Mouse (Mus musculus): Measurements from ENCODE around the gene Esrrb. TPM values are rescaled to one million over a fixed set of nuclear protein-coding genes. Genes with fewer than 3 reads are reported as not detected.

Esrrb gene
- polyA plus RNA-seq, 1 experiment from 2014 or later: 0.42 TPM

DNA sequence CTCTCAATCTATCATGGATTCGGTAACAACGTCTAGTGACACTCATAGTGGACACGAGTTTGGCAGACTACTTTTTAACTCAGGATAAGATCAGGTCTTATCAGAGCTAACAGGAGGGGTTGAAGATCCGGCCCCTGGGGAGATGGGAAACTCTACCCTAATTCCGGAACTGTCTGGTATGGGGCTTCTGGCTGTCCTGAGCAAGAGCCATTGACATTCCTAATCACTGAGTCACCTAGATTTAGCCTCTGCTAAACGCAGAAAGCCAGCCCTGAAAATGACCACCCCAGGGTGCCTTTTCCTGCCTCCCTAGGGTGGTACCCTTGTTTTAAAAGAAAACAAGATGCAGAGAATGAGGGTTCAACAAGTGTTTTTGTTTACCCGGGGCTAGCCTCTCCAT, 34.4 kb downstream of the Esrrb start:
- no peaks in the 10 kb centered on the region for H3K27me3 ChIP-seq (replicated peaks; ENCODE audit: control insufficient read depth, insufficient read depth, low read length)
- H3K4me3 ChIP-seq (ENCODE audit: low read depth, low read length): no peak overlapping the region
- no peaks in the 10 kb centered on the region for H3K36me3 ChIP-seq (ENCODE audit: control insufficient read depth, insufficient read depth)
- 42% methylated on average over 7 of the region's 7 CpGs for WGBS
- H3K4me2 ChIP-seq (replicated peaks; ENCODE audit: low read depth): no peak overlapping the region
- H3K9me3 ChIP-seq (ENCODE audit: control insufficient read depth): no peaks in the 10 kb centered on the region
- no peak overlapping the region for H3K9ac ChIP-seq (ENCODE audit: low read depth, low read length)
- no peak for TF ChIP-seq CTCF (IDR thresholded peaks at IDR 0.05; ENCODE audit: low read depth)
- H3K4me1 ChIP-seq (replicated peaks; ENCODE audit: control insufficient read depth, insufficient read depth, low read length): no peaks in the 10 kb centered on the region
- no peak for ATAC-seq
- H3K27ac ChIP-seq (ENCODE audit: low read depth, low read length): no peak overlapping the region

- WGBS: 15% methylated on average over 8 of the region's 8 CpGs
- TF ChIP-seq CTCF (IDR thresholded peaks at IDR 0.05; ENCODE audit: low read depth): no peak
- H3K4me1 ChIP-seq (replicated peaks; ENCODE audit: control insufficient read depth, insufficient read depth, low read length): no peaks in the 10 kb centered on the region
Measured at GRCm38 (mm10) chr12:86398762-86399161, 37.8 kb downstream of the Esrrb start.

GRCm38 (mm10) chr12:86402718-86403117, 41.8 kb downstream of the Esrrb start:
- H3K27ac ChIP-seq (ENCODE audit: low read depth, low read length): no peak overlapping the region
- peak; percentile 91 for TF ChIP-seq CTCF (IDR thresholded peaks at IDR 0.05; ENCODE audit: low read depth)
- 7% methylated on average over 21 of the region's 21 CpGs for WGBS
- no peaks in the 10 kb centered on the region for H3K4me1 ChIP-seq (replicated peaks; ENCODE audit: control insufficient read depth, insufficient read depth, low read length)
- no peaks in the 10 kb centered on the region for H3K9me3 ChIP-seq (ENCODE audit: control insufficient read depth)
- peak overlapping the region; percentile 58 for H3K4me2 ChIP-seq (replicated peaks; ENCODE audit: low read depth)
- H3K27me3 ChIP-seq (replicated peaks; ENCODE audit: control insufficient read depth, insufficient read depth, low read length): peaks cover 10% of the 10 kb centered on the region; the same call in 1 of the 2 replicates
- H3K36me3 ChIP-seq (ENCODE audit: control insufficient read depth, insufficient read depth): no peaks in the 10 kb centered on the region
- H3K4me3 ChIP-seq (ENCODE audit: low read depth, low read length): peak overlapping the region; percentile 25
- no peak overlapping the region for H3K9ac ChIP-seq (ENCODE audit: low read depth, low read length)
- no peak for ATAC-seq

More at GRCm38 (mm10) chr12:86398762-86399161, 37.8 kb downstream of the Esrrb start:
- H3K27ac ChIP-seq (ENCODE audit: low read depth, low read length): no peak overlapping the region
- H3K4me3 ChIP-seq (ENCODE audit: low read depth, low read length): no peak overlapping the region
- no peak overlapping the region for H3K9ac ChIP-seq (ENCODE audit: low read depth, low read length)
- H3K4me2 ChIP-seq (replicated peaks; ENCODE audit: low read depth): no peak overlapping the region
- H3K36me3 ChIP-seq (ENCODE audit: control insufficient read depth, insufficient read depth): no peaks in the 10 kb centered on the region
- ATAC-seq: no peak
- H3K9me3 ChIP-seq (ENCODE audit: control insufficient read depth): no peaks in the 10 kb centered on the region
- peaks cover 7% of the 10 kb centered on the region; the same call in 1 of the 2 replicates for H3K27me3 ChIP-seq (replicated peaks; ENCODE audit: control insufficient read depth, insufficient read depth, low read length)

DNA sequence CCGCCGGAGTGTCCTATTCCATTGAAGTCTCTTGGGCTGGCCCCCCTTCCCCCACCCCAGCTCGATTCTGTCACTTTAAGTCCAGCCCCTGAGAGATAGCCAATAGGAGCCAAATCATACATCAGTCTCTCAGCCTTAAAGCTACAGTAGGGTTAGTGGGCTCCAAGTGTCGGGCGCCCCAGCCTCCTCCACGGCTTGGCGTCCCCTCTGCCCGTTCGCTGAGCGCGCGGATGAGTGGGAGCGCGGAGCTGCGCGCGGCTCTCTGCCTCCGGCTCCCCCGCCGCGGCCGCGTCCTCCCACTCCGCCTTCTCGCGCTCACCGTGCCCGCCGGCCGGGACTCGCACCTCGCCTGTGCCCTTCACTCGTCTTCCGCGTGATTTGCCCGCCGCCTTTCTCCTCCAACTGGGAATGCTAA, 60.6 kb downstream of the Esrrb start:
- peak overlapping the region; percentile 69 for H3K4me2 ChIP-seq (replicated peaks; ENCODE audit: low read depth)
- H3K9ac ChIP-seq (ENCODE audit: low read depth, low read length): no peak overlapping the region
- H3K36me3 ChIP-seq (ENCODE audit: control insufficient read depth, insufficient read depth): no peaks in the 10 kb centered on the region
- WGBS: under 1% methylated on average over 37 of the region's 37 CpGs
- H3K9me3 ChIP-seq (ENCODE audit: control insufficient read depth): no peaks in the 10 kb centered on the region
- no peak overlapping the region for H3K27ac ChIP-seq (ENCODE audit: low read depth, low read length)
- TF ChIP-seq CTCF (IDR thresholded peaks at IDR 0.05; ENCODE audit: low read depth): no peak
- peaks cover 64% of the 10 kb centered on the region for H3K27me3 ChIP-seq (replicated peaks; ENCODE audit: control insufficient read depth, insufficient read depth, low read length)
- H3K4me1 ChIP-seq (replicated peaks; ENCODE audit: control insufficient read depth, insufficient read depth, low read length): 0 out of 2 replicates have a peak, but pooled peaks cover 5% of the 10 kb centered on the region
- no peak for ATAC-seq
- peak overlapping the region; percentile 40 for H3K4me3 ChIP-seq (ENCODE audit: low read depth, low read length)

DNA sequence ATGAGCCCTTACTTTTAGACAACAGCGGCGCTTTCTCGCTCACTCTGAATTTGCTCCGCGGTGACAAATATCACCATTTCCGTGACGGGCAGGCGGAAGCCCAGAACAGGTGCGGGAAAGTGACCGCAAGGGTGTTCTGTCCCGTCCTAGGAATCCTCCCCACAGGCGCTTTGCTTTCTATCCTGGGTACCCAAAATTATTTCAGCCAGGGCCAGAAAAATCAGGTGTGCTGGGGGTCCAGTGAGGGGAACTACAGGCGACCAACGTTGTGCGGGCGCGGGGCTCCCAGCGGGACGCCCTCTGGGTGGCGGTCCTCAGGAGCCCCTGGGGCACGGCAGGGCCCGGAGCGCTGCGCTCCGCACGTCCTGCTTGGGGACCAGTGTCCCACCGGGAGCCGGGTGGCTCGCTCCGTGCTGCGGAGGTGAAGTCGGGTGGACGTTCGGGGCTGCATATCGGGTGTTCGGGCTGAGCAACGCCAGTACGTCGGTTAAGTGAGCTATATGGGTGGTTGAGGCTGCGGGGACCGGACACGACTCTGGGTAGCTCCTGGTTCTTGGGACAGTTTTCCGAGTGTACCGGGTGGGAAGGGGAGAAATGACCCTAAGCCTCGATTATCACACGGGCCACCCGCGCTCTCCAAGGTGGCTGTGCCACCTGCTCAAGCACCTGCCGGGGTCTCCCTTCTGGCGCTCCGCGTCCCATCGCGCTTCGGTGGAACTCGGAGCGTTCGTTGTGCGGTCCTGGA, 61.4 kb downstream of the Esrrb start:
- H3K9ac ChIP-seq (ENCODE audit: low read depth, low read length): no peak overlapping the region
- H3K27ac ChIP-seq (ENCODE audit: low read depth, low read length): no peak overlapping the region
- TF ChIP-seq CTCF (IDR thresholded peaks at IDR 0.05; ENCODE audit: low read depth): no peak
- no peak for ATAC-seq
- no peaks in the 10 kb centered on the region for H3K36me3 ChIP-seq (ENCODE audit: control insufficient read depth, insufficient read depth)
- H3K4me2 ChIP-seq (replicated peaks; ENCODE audit: low read depth): peak overlapping the region; percentile 69
- 0 out of 2 replicates have a peak, but pooled peaks cover 5% of the 10 kb centered on the region for H3K4me1 ChIP-seq (replicated peaks; ENCODE audit: control insufficient read depth, insufficient read depth, low read length)
- H3K9me3 ChIP-seq (ENCODE audit: control insufficient read depth): no peaks in the 10 kb centered on the region
- H3K4me3 ChIP-seq (ENCODE audit: low read depth, low read length): peak overlapping the region; percentile 40
- WGBS: 3% methylated on average over 59 of the region's 59 CpGs
- H3K27me3 ChIP-seq (replicated peaks; ENCODE audit: control insufficient read depth, insufficient read depth, low read length): peaks cover 64% of the 10 kb centered on the region

GRCm38 (mm10) chr12:86423102-86423501, 62.2 kb downstream of the Esrrb start:
- TF ChIP-seq CTCF (IDR thresholded peaks at IDR 0.05; ENCODE audit: low read depth): no peak
- Histone ChIP-seq H3K9ac (ENCODE audit: low read depth, low read length) (no peak overlapping the region), H3K4me2 (replicated peaks; ENCODE audit: low read depth) (no peak overlapping the region), H3K4me1 (replicated peaks; ENCODE audit: control insufficient read depth, insufficient read depth, low read length) (0 out of 2 replicates have a peak, but pooled peaks cover 5% of the 10 kb centered on the region), H3K36me3 (ENCODE audit: control insufficient read depth, insufficient read depth) (no peaks in the 10 kb centered on the region), H3K9me3 (ENCODE audit: control insufficient read depth) (no peaks in the 10 kb centered on the region), H3K27ac (ENCODE audit: low read depth, low read length) (no peak overlapping the region), H3K4me3 (ENCODE audit: low read depth, low read length) (0 out of 2 replicates have a peak overlapping the region, but pooled peaks have one; percentile 40), H3K27me3 (replicated peaks; ENCODE audit: control insufficient read depth, insufficient read depth, low read length) (peaks cover 64% of the 10 kb centered on the region)
- no peak for ATAC-seq
- WGBS: 9% methylated on average over 13 of the region's 13 CpGs
